Mouse (Mus musculus): ENCODE data around the gene Ebp. TPM values are rescaled to one million over a fixed set of nuclear protein-coding genes. Genes with fewer than 3 reads are reported as not detected.

Ebp gene
- polyA plus RNA-seq, 1 experiment from 2014 or later, result 39.3 TPM

DNA sequence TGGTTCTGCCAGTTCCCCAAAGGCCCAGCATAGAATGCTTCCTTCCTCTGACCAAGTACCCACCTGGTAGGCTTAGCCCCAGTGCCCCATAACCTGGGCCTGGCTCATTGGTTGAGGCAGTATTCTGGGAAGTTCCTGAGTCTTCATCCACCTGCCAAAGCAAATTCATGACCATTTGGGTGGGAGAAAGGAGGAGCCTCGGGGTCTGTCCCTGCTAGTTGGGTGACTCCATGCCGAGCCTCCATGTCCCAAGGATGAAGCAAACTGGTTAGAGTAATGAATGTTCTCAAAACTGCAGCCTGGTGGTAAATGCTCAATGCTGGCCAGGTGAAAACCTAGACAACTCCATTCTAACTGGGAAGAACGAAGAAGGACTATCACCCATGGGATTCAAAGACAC, 52.3 kb downstream of the Ebp start:
- DNase-seq (ENCODE audit: low spot score), result no peak
- no peaks in the 10 kb centered on the region for H3K9me3 ChIP-seq (ENCODE audit: control insufficient read depth, low read length)
- no peaks in the 10 kb centered on the region for H3K36me3 ChIP-seq (ENCODE audit: control insufficient read depth, insufficient read depth, low read length)
- ATAC-seq (ENCODE audit: low FRiP score), result no peak
- peaks cover 4% of the 10 kb centered on the region; the same call in 1 of the 2 replicates for H3K4me1 ChIP-seq (replicated peaks; ENCODE audit: control insufficient read depth, insufficient read depth, low read length)
- no peak overlapping the region for H3K4me3 ChIP-seq (ENCODE audit: low read depth, low read length)
- no peak overlapping the region for H3K4me2 ChIP-seq (replicated peaks; ENCODE audit: low read depth, low read length)
- no peak overlapping the region for H3K9ac ChIP-seq (ENCODE audit: low read depth, low read length)
- no peak overlapping the region for H3K27ac ChIP-seq (ENCODE audit: low read depth, low read length)
- no peaks in the 10 kb centered on the region for H3K27me3 ChIP-seq (ENCODE audit: control insufficient read depth, insufficient read depth, low read length)
- 78% methylated on average over 3 of the region's 3 CpGs for WGBS

DNA sequence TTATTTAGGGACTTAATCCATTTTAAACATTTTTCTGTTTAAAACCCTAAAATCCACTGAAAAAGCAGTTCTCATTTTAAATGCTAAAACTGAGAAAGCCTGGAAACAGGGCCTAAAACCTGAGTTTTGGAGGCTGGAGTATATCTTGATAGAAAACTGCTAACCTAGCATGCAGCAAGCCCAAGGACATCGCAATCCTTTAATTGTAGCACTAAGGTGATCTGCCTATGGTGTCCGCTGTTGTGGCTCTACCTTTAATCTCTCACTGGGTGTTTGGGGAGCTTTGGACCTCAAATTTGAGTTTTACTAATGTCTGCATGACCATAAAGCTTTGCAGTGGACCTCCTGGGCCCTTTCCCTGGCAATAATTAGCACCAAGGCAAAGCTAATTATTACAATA, 52.9 kb downstream of the Ebp start:
- WGBS, result 92% methylated on average over 2 of the region's 2 CpGs
- Histone ChIP-seq H3K9ac (ENCODE audit: low read depth, low read length) (no peak overlapping the region), H3K9me3 (ENCODE audit: control insufficient read depth, low read length) (no peaks in the 10 kb centered on the region), H3K4me1 (replicated peaks; ENCODE audit: control insufficient read depth, insufficient read depth, low read length) (peaks cover 4% of the 10 kb centered on the region; the same call in 1 of the 2 replicates), H3K36me3 (ENCODE audit: control insufficient read depth, insufficient read depth, low read length) (no peaks in the 10 kb centered on the region), H3K4me2 (replicated peaks; ENCODE audit: low read depth, low read length) (no peak overlapping the region), H3K27me3 (ENCODE audit: control insufficient read depth, insufficient read depth, low read length) (no peaks in the 10 kb centered on the region), H3K27ac (ENCODE audit: low read depth, low read length) (no peak overlapping the region), H3K4me3 (ENCODE audit: low read depth, low read length) (no peak overlapping the region)
- ATAC-seq (ENCODE audit: low FRiP score), result no peak
- DNase-seq (ENCODE audit: low spot score), result no peak

DNA sequence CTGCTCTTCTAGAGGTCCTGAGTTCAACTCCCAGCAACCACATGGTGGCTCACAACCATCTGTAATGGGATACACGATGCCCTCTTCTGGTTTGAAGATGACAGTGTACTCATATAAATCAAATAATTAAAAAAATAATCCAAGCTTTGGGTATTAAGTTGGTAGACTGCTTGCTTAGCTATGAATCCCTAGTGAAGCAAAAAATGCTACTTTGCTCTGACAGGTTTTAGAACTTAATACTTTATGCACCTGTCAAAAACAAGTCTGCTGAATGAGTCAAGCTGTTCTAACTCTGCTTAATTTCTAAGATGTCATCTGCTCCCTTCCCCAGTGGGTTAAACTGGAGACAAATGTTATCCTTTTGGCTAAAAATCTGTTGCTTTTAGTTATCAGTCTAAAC, 53.8 kb downstream of the Ebp start:
- Histone ChIP-seq H3K4me3 (ENCODE audit: low read depth, low read length) (no peak overlapping the region), H3K4me2 (replicated peaks; ENCODE audit: low read depth, low read length) (no peak overlapping the region), H3K9me3 (ENCODE audit: control insufficient read depth, low read length) (no peaks in the 10 kb centered on the region), H3K27ac (ENCODE audit: low read depth, low read length) (no peak overlapping the region), H3K9ac (ENCODE audit: low read depth, low read length) (no peak overlapping the region), H3K27me3 (ENCODE audit: control insufficient read depth, insufficient read depth, low read length) (no peaks in the 10 kb centered on the region), H3K4me1 (replicated peaks; ENCODE audit: control insufficient read depth, insufficient read depth, low read length) (peaks cover 4% of the 10 kb centered on the region; the same call in 1 of the 2 replicates), H3K36me3 (ENCODE audit: control insufficient read depth, insufficient read depth, low read length) (no peaks in the 10 kb centered on the region)
- WGBS, result 45% methylated on average over 1 of the region's 1 CpGs
- ATAC-seq (ENCODE audit: low FRiP score) (no peak), DNase-seq (ENCODE audit: low spot score) (no peak)

DNA sequence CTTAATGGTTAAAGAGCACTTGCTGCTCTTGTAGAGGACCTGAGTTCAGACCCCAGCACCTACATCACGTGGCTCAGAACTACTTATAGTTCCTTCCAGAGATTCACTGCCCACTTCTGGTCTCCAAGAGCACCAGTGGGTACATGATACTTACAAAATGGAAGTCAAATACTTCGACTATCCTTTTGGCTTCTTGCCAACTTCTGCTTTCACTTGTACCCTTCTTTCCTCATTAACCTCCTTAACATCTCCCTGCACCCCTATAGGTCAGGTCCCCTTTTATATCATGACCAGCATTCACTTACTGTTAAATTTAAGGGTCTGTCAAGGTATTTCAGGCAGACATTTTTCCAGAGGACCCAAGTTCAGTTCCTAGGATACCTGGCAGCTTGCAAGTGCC, 57.4 kb downstream of the Ebp start:
- no peaks in the 10 kb centered on the region for H3K4me1 ChIP-seq (replicated peaks; ENCODE audit: control insufficient read depth, insufficient read depth, low read length)
- ATAC-seq (ENCODE audit: low FRiP score), result no peak
- no peak overlapping the region for H3K4me3 ChIP-seq (ENCODE audit: low read depth, low read length)
- H3K36me3 ChIP-seq (ENCODE audit: control insufficient read depth, insufficient read depth, low read length), result no peaks in the 10 kb centered on the region
- no peak for DNase-seq (ENCODE audit: low spot score)
- no peak overlapping the region for H3K27ac ChIP-seq (ENCODE audit: low read depth, low read length)
- H3K9ac ChIP-seq (ENCODE audit: low read depth, low read length), result no peak overlapping the region
- no peaks in the 10 kb centered on the region for H3K9me3 ChIP-seq (ENCODE audit: control insufficient read depth, low read length)
- H3K4me2 ChIP-seq (replicated peaks; ENCODE audit: low read depth, low read length), result no peak overlapping the region
- 69% methylated on average over 2 of the region's 2 CpGs for WGBS
- H3K27me3 ChIP-seq (ENCODE audit: control insufficient read depth, insufficient read depth, low read length), result no peaks in the 10 kb centered on the region

Other genes with a start within 250 kb of the Ebp start
- 46.0 and 48.5 TPM in 2 replicates for gene Hdac6, start 245.6 kb downstream of the Ebp start, polyA plus RNA-seq (2014; fragmentation: Nextera tagmentation; extraction: Ambion mirVana)
- gene Gata1, start 215.4 kb downstream of the Ebp start, polyA plus RNA-seq (2014; fragmentation: Nextera tagmentation; extraction: Ambion mirVana), result 3.9 and 4.9 TPM in 2 replicates
- not detected in 2 replicates for gene Glod5, start 175.0 kb downstream of the Ebp start, polyA plus RNA-seq (2014; fragmentation: Nextera tagmentation; extraction: Ambion mirVana)
- 59.8 and 68.7 TPM in 2 replicates for gene Suv39h1, start 118.8 kb downstream of the Ebp start, polyA plus RNA-seq (2014; fragmentation: Nextera tagmentation; extraction: Ambion mirVana)
- gene Was, start 103.0 kb downstream of the Ebp start, polyA plus RNA-seq (2014; fragmentation: Nextera tagmentation; extraction: Ambion mirVana), result 0.49 and 0.91 TPM in 2 replicates
- gene Wdr13, start 60.6 kb downstream of the Ebp start, polyA plus RNA-seq (2014; fragmentation: Nextera tagmentation; extraction: Ambion mirVana), result 25.6 and 30.8 TPM in 2 replicates
- gene Rbm3, start 47.6 kb downstream of the Ebp start, polyA plus RNA-seq (2014; fragmentation: Nextera tagmentation; extraction: Ambion mirVana), result 450 and 452 TPM in 2 replicates
- gene Tbc1d25, start 17.3 kb downstream of the Ebp start, polyA plus RNA-seq (2014; fragmentation: Nextera tagmentation; extraction: Ambion mirVana), result 10.5 and 13.2 TPM in 2 replicates
- 20.3 and 20.4 TPM in 2 replicates for gene Porcn, start 13.0 kb upstream of the Ebp start, polyA plus RNA-seq (2014; fragmentation: Nextera tagmentation; extraction: Ambion mirVana)
- 42.8 and 43.3 TPM in 2 replicates for gene Ftsj1, start 58.9 kb upstream of the Ebp start, polyA plus RNA-seq (2014; fragmentation: Nextera tagmentation; extraction: Ambion mirVana)
- gene Slc38a5, start 77.6 kb upstream of the Ebp start, polyA plus RNA-seq (2014; fragmentation: Nextera tagmentation; extraction: Ambion mirVana), result 5.5 and 5.7 TPM in 2 replicates
- not detected in 2 replicates for gene Ssxb10, start 133.9 kb upstream of the Ebp start, polyA plus RNA-seq (2014; fragmentation: Nextera tagmentation; extraction: Ambion mirVana)
- not detected in 2 replicates for gene Ssxb9, start 173.5 kb upstream of the Ebp start, polyA plus RNA-seq (2014; fragmentation: Nextera tagmentation; extraction: Ambion mirVana)
- not detected in 2 replicates for gene Ssxb1, start 219.8 kb upstream of the Ebp start, polyA plus RNA-seq (2014; fragmentation: Nextera tagmentation; extraction: Ambion mirVana)